Mouse (Mus musculus) layer of hippocampus, postnatal 36 days (tissue): Measurements from ENCODE around the gene Ache. TPM values are rescaled to one million over a fixed set of nuclear protein-coding genes. Genes with fewer than 3 reads are reported as not detected.

Experiments
- DNase-seq, 2 experiments: peaks; one replicate each; pipeline ENCODE4 v3.0.0; 2022
- microRNA-seq, 2 experiments: library from miRNA; unstranded; fragments of <30 nt; microRNA quantifications; one replicate each; pipeline ENCODE4 v1.2.0; 2021
- total RNA-seq, 2 experiments: library from RNA; stranded (reverse); gene quantifications; 2 replicates each; pipeline ENCODE4 v1.2.3; 2021

Ache gene
- total RNA-seq, 2 experiments from 2014 or later: 57.1 to 62.7 TPM

GRCm38 (mm10) chr5:137334317-137334716, 47.0 kb downstream of the Ache start:
- DNase-seq: no peak

- no peak for DNase-seq
Observed at GRCm38 (mm10) chr5:137335066-137335465, 47.7 kb downstream of the Ache start.

GRCm38 (mm10) chr5:137337190-137337589, 49.9 kb downstream of the Ache start:
- no peak for DNase-seq

GRCm38 (mm10) chr5:137338256-137338655, 50.9 kb downstream of the Ache start:
- peak; percentile 87 to 90 for DNase-seq

- no peak for DNase-seq
Observed at GRCm38 (mm10) chr5:137338663-137339289, 51.5 kb downstream of the Ache start.

- no peak for DNase-seq
Observed at GRCm38 (mm10) chr5:137339290-137339979, 52.1 kb downstream of the Ache start.

- DNase-seq: no peak
Observed at GRCm38 (mm10) chr5:137340222-137340621, 52.9 kb downstream of the Ache start.

- DNase-seq: no peak
Observed at GRCm38 (mm10) chr5:137342407-137343012, 55.2 kb downstream of the Ache start.

- DNase-seq: no peak
Observed at GRCm38 (mm10) chr5:137343412-137343811, 56.1 kb downstream of the Ache start.

GRCm38 (mm10) chr5:137343869-137344268, 56.5 kb downstream of the Ache start:
- no peak for DNase-seq

Small RNAs within 50 kb of the gene (microRNA-seq; reads per million reads assigned to microRNA genes)
- gene Mir7036 (1.5 to 2.1 reads per million in 2 experiments), gene Mir8116 (0 reads per million in 2 experiments)

Other genes starting within 250 kb of the Ache start
- 100 to 1,000 TPM; 286 to 323 TPM for gene Ap1s1, start 241.4 kb upstream of the Ache start, total RNA-seq
- under 1 TPM; 0.37 to 0.56 TPM for gene Serpine1, start 215.3 kb upstream of the Ache start, total RNA-seq
- 1 to 10 TPM; 4.6 to 6.5 TPM for gene Trim56, start 171.3 kb upstream of the Ache start, total RNA-seq
- gene Muc3, start 138.2 kb upstream of the Ache start, total RNA-seq: not detected
- 1 to 10 TPM; 3.5 to 4.9 TPM for gene Muc3a, start 75.1 kb upstream of the Ache start, total RNA-seq
- gene Ufsp1, start 7.1 kb downstream of the Ache start, total RNA-seq: 10 to 100 TPM in 1 of 2 experiments, 1 to 10 TPM in 1; 8.6 to 12.2 TPM
- 100 to 1,000 TPM; 209 to 228 TPM for gene Srrt, start 20.2 kb downstream of the Ache start, total RNA-seq
- gene Trip6, start 26.9 kb downstream of the Ache start, total RNA-seq: 1 to 10 TPM; 5.8 to 6.9 TPM
- gene Slc12a9, start 46.1 kb downstream of the Ache start, total RNA-seq: 10 to 100 TPM; 27.4 to 28.3 TPM
- gene Ephb4, start 62.6 kb downstream of the Ache start, total RNA-seq: 1 to 10 TPM; 4.2 to 4.6 TPM
- gene Zan, start 189.5 kb downstream of the Ache start, total RNA-seq: under 1 TPM; 0.10 to 0.13 TPM
- gene Pop7, start 215.0 kb downstream of the Ache start, total RNA-seq: 10 to 100 TPM; 32.5 to 37.0 TPM
- gene Gigyf1, start 231.0 kb downstream of the Ache start, total RNA-seq: 10 to 100 TPM; 56.7 to 58.9 TPM
- not detected for gene Epo, start 245.7 kb downstream of the Ache start, total RNA-seq
- 100 to 1,000 TPM; 554 to 565 TPM for gene Gnb2, start 246.0 kb downstream of the Ache start, total RNA-seq